25 mouse cellular contexts compared by ENCODE assay signal in the genomic region with DNA sequence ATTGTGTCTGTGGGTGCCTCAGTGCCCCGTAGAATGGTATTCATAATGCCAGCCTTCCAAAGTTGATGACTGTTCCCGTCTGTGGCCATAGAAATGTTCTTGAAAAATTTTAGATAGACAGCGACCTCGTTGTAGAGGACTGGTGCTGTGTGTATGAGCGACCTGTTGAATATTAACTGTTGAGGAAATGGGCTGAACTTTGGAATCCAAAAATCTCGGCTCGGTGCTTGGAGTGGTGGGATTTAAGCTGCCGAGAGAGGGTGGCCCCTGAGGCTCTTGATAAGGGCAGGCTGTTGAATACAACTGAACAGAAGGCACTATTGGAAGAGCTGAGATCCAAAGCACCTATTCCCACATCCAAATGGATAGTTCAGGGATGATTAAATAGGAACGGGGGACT. TPM values are rescaled to one million over a fixed set of nuclear protein-coding genes. Genes with fewer than 3 reads are reported as not detected.
DNase-seq lines count a peak whose midpoint lies in the region; ATAC-seq and TF ChIP-seq lines count a peak whose summit lies in the region.
"Had no signal": no experiment of that assay in that cellular context is flagged by ENCODE, and none has a peak within 500 bp of the region (broad histone marks: within the 10 kb centered on the region; RNA-seq: fewer than 3 reads in every experiment).

No protein-coding gene starts in this region.

- no peaks in the 10 kb centered on the region for H3K9me3 ChIP-seq in lung, embryonic 16.5 days (ENCODE audit: control insufficient read depth, low read length)
- H3K9me3 ChIP-seq in liver, embryonic 11.5 days (ENCODE audit: control insufficient read depth, low read length) = no peaks in the 10 kb centered on the region
- H3K9me3 ChIP-seq in liver, postnatal 0 days (ENCODE audit: low read length) = no peaks in the 10 kb centered on the region
- H3K9me3 ChIP-seq: embryonic facial prominence, embryonic 10.5 days; forebrain, embryonic 10.5 days; G1E; heart, embryonic 15.5 days; hindbrain, embryonic 13.5 days; limb, embryonic 10.5 days; midbrain, embryonic 12.5 days had no signal

- no peak overlapping the region for H3K4me3 ChIP-seq in lung, embryonic 16.5 days (ENCODE audit: low read length)
- no peak overlapping the region for H3K4me3 ChIP-seq in liver, embryonic 11.5 days (ENCODE audit: low read depth, low read length)
- no peak overlapping the region for H3K4me3 ChIP-seq in liver, postnatal 0 days (ENCODE audit: low read depth, low read length)
- H3K4me3 ChIP-seq: embryonic facial prominence, embryonic 10.5 days; forebrain, embryonic 10.5 days; heart, adult 2 months; heart, embryonic 15.5 days; hindbrain, embryonic 13.5 days; limb, embryonic 10.5 days; midbrain, embryonic 12.5 days had no signal

- no peak for TF ChIP-seq EP300 in liver, postnatal 0 days (IDR thresholded peaks at IDR 0.05; ENCODE audit: low read depth)

- no peak overlapping the region for H3K27ac ChIP-seq in lung, embryonic 16.5 days (ENCODE audit: low read length)
- peak overlapping the region; percentile 38 for H3K27ac ChIP-seq in liver, embryonic 11.5 days (ENCODE audit: low read depth, low read length)
- peak overlapping the region; percentile 31; the same call in 1 of the 2 replicates for H3K27ac ChIP-seq in liver, postnatal 0 days (ENCODE audit: low read depth)
- H3K27ac ChIP-seq: embryonic facial prominence, embryonic 10.5 days; forebrain, embryonic 10.5 days; heart, adult 2 months; heart, embryonic 15.5 days; hindbrain, embryonic 13.5 days; limb, embryonic 10.5 days; midbrain, embryonic 12.5 days had no signal

- no peak for TF ChIP-seq CTCF in liver, postnatal 0 days (IDR thresholded peaks at IDR 0.05; ENCODE audit: low read depth)

- H3K4me1 ChIP-seq in lung, embryonic 16.5 days (replicated peaks; ENCODE audit: control insufficient read depth, insufficient read depth, low read length) = peaks cover 7% of the 10 kb centered on the region
- H3K4me1 ChIP-seq in liver, embryonic 11.5 days (replicated peaks; ENCODE audit: control insufficient read depth, insufficient read depth, low read length) = peaks cover 12% of the 10 kb centered on the region
- peaks cover 23% of the 10 kb centered on the region for H3K4me1 ChIP-seq in liver, postnatal 0 days (ENCODE audit: insufficient read depth)
- H3K4me1 ChIP-seq: limb, embryonic 10.5 days had no signal

- 0 out of 2 replicates have a peak, but pooled peaks have one; percentile 20 for ATAC-seq in lung, embryonic 16.5 days (ENCODE audit: low read depth)
- 0 out of 2 replicates have a peak, but pooled peaks have one; percentile 16 for ATAC-seq in liver, embryonic 11.5 days (replicated peaks; ENCODE audit: low FRiP score)
- peak; percentile 66; the same call in 1 of the 2 replicates for ATAC-seq in liver, postnatal 0 days
- ATAC-seq: forebrain, embryonic 16.5 days had no signal

- no peaks in the 10 kb centered on the region for H3K36me3 ChIP-seq in lung, embryonic 16.5 days (ENCODE audit: control insufficient read depth, insufficient read depth, low read length)
- no peaks in the 10 kb centered on the region; the same call in 1 of the 2 replicates for H3K36me3 ChIP-seq in liver, embryonic 11.5 days (ENCODE audit: control insufficient read depth, insufficient read depth, low read length)
- H3K36me3 ChIP-seq in liver, postnatal 0 days (replicated peaks; ENCODE audit: insufficient read depth, low read length) = no peaks in the 10 kb centered on the region
- H3K36me3 ChIP-seq: embryonic facial prominence, embryonic 10.5 days; forebrain, embryonic 10.5 days; heart, embryonic 15.5 days; hindbrain, embryonic 13.5 days; limb, embryonic 10.5 days; midbrain, embryonic 12.5 days had no signal

- peak; percentile 42 for DNase-seq in kidney, adult 9 months
- no peak for DNase-seq in kidney, postnatal 4 days
- no peak for DNase-seq in lung, postnatal 25 days (ENCODE audit: low spot score)
- DNase-seq in liver, embryonic 11.5 days (ENCODE audit: low spot score) = no peak
- no peak for DNase-seq in liver, postnatal 0 days
- no peak for DNase-seq in frontal cortex, postnatal 25 days (ENCODE audit: low spot score in 2 of 2)
- DNase-seq in ovary, postnatal 36 days (ENCODE audit: low spot score) = no peak
- DNase-seq: adrenal gland, adult 2 months; B cell, adult 2 months; cerebellum, adult 11-12 months; cerebellum, postnatal 10 days; gastrocnemius, postnatal 36 days; heart, adult 2 months; heart, postnatal 36 days; lung, adult 18-20 months had no signal

- no peak overlapping the region for H3K4me2 ChIP-seq in lung, embryonic 16.5 days (ENCODE audit: low read depth, low read length)
- H3K4me2 ChIP-seq in liver, embryonic 11.5 days = peak overlapping the region; percentile 21
- peak overlapping the region; percentile 56 for H3K4me2 ChIP-seq in liver, postnatal 0 days (ENCODE audit: low read depth, low read length)
- H3K4me2 ChIP-seq: heart, embryonic 15.5 days; hindbrain, embryonic 13.5 days; midbrain, embryonic 12.5 days had no signal

- 49% methylated on average over 9 of the region's 9 CpGs for WGBS in lung, embryonic 16.5 days
- WGBS in liver, embryonic 11.5 days = 72% methylated on average over 9 of the region's 9 CpGs
- 62% methylated on average over 9 of the region's 9 CpGs for WGBS in liver, postnatal 0 days (ENCODE audit: insufficient replicate concordance)

- H3K9ac ChIP-seq in lung, embryonic 16.5 days (ENCODE audit: low read length) = no peak overlapping the region
- no peak overlapping the region for H3K9ac ChIP-seq in liver, embryonic 11.5 days (ENCODE audit: low read depth, low read length)
- H3K9ac ChIP-seq in liver, postnatal 0 days (replicated peaks) = no peak overlapping the region; the same call in 1 of the 2 replicates
- H3K9ac ChIP-seq: heart, embryonic 15.5 days; hindbrain, embryonic 13.5 days; midbrain, embryonic 12.5 days had no signal

- H3K27me3 ChIP-seq in lung, embryonic 16.5 days (ENCODE audit: control insufficient read depth, insufficient read depth, low read depth, low read length) = no peaks in the 10 kb centered on the region
- no peaks in the 10 kb centered on the region for H3K27me3 ChIP-seq in liver, embryonic 11.5 days (replicated peaks; ENCODE audit: control insufficient read depth, insufficient read depth, low read length)
- H3K27me3 ChIP-seq in liver, postnatal 0 days (ENCODE audit: insufficient read depth, low read length) = no peaks in the 10 kb centered on the region
- H3K27me3 ChIP-seq: CH12.LX; heart, embryonic 15.5 days; hindbrain, embryonic 13.5 days; midbrain, embryonic 12.5 days had no signal

RNA-seq across cellular contexts. Expression of a gene that starts 11.0 kb away (rescaled TPM):
- 19.8 and 21.0 TPM in 2 replicates for polyA plus RNA-seq in lung, embryonic 16.5 days (2015; fragmentation: Nextera tagmentation; extraction: Ambion mirVana)
- polyA plus RNA-seq in liver, embryonic 11.5 days (2014; fragmentation: Nextera tagmentation; extraction: Ambion mirVana) = 36.2 and 39.3 TPM in 2 replicates
- 6.8 and 7.2 TPM in 2 replicates for polyA plus RNA-seq in liver, postnatal 0 days (2015; fragmentation: Nextera tagmentation; extraction: Ambion mirVana)

RNA-seq across cellular contexts. Expression of a gene that starts 30.7 kb away (rescaled TPM):
- polyA plus RNA-seq in lung, embryonic 16.5 days (2015; fragmentation: Nextera tagmentation; extraction: Ambion mirVana) = 38.8 and 44.3 TPM in 2 replicates
- polyA plus RNA-seq in liver, embryonic 11.5 days (2014; fragmentation: Nextera tagmentation; extraction: Ambion mirVana) = 29.2 and 32.3 TPM in 2 replicates
- 16.3 and 16.5 TPM in 2 replicates for polyA plus RNA-seq in liver, postnatal 0 days (2015; fragmentation: Nextera tagmentation; extraction: Ambion mirVana)

RNA-seq across cellular contexts. Expression of a gene that starts 38.2 kb away (rescaled TPM):
- 499 and 571 TPM in 2 replicates for polyA plus RNA-seq in lung, embryonic 16.5 days (2015; fragmentation: Nextera tagmentation; extraction: Ambion mirVana)
- 728 and 826 TPM in 2 replicates for polyA plus RNA-seq in liver, embryonic 11.5 days (2014; fragmentation: Nextera tagmentation; extraction: Ambion mirVana)
- polyA plus RNA-seq in liver, postnatal 0 days (2015; fragmentation: Nextera tagmentation; extraction: Ambion mirVana) = 412 and 430 TPM in 2 replicates

RNA-seq across cellular contexts. Expression of a gene that starts 46.3 kb away (rescaled TPM):
- polyA plus RNA-seq in lung, embryonic 16.5 days (2015; fragmentation: Nextera tagmentation; extraction: Ambion mirVana) = 2.3 and 2.6 TPM in 2 replicates
- polyA plus RNA-seq in liver, embryonic 11.5 days (2014; fragmentation: Nextera tagmentation; extraction: Ambion mirVana) = 1.3 and 1.4 TPM in 2 replicates
- polyA plus RNA-seq in liver, postnatal 0 days (2015; fragmentation: Nextera tagmentation; extraction: Ambion mirVana) = 2.1 and 2.7 TPM in 2 replicates

Comparison
In these comparisons a context has a peak if more than half of its experiments do, and no peak if none do; other contexts are left out.
1. ATAC-seq: peak in every context shown above with its lines; median percentile 66 in liver, postnatal 0 days; 20 in lung, embryonic 16.5 days; 16 in liver, embryonic 11.5 days.